Mouse (Mus musculus): Measurements from ENCODE around the gene Gm7138.
"Not testable (repeated sequence)": the region's sequence is repeated elsewhere in the genome, so short reads cannot be mapped to it uniquely, and the experiment has no call there.

DNA sequence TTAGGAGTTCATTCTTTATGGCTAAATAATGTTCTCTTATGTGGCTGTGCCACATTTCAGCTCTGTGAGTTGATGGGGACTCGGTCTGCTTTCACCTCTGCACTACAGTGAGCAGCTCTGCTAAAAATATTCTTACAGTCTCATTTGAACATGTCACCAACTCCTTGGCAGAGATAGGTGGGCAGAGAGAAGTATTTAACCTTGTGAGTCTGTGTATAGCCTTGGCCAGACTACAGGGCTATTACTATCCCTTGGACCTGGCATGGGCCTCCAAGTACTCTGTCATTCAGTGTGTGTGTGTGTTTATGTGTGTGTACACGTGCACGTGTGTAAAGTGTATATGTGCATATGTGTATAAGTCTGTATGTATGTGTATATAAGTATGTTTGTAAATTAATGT, 6.7 kb upstream of the Gm7138 start:
- not testable (repeated sequence) for TF ChIP-seq POLR2A (IDR thresholded peaks at IDR 0.05; ENCODE audit: borderline replicate concordance, extremely low read depth, insufficient read depth, insufficient read length, poor library complexity, severe bottlenecking); CTCF (IDR thresholded peaks at IDR 0.05; ENCODE audit: borderline replicate concordance, extremely low read depth, insufficient read depth, insufficient read length)
